Mouse (Mus musculus) adrenal gland, postnatal 36 days (tissue): ENCODE results near the gene Mst1. TPM values are rescaled to one million over a fixed set of nuclear protein-coding genes. Genes with fewer than 3 reads are reported as not detected.
A peak's percentile ranks its signal among the peaks of the same experiment; 100 is the strongest.

Source experiments
- DNase-seq, 2 experiments: peaks; one replicate each; pipeline ENCODE4 v3.0.0; 2021; ENCODE audit warnings: mixed read lengths in 1 of 2
- total RNA-seq, 2 experiments: library from RNA; stranded (reverse); gene quantifications; 2 replicates each; pipeline ENCODE4 v1.2.3; 2021

Mst1 gene
- total RNA-seq, 2 experiments from 2014 or later, result 0.17 to 0.49 TPM

DNA sequence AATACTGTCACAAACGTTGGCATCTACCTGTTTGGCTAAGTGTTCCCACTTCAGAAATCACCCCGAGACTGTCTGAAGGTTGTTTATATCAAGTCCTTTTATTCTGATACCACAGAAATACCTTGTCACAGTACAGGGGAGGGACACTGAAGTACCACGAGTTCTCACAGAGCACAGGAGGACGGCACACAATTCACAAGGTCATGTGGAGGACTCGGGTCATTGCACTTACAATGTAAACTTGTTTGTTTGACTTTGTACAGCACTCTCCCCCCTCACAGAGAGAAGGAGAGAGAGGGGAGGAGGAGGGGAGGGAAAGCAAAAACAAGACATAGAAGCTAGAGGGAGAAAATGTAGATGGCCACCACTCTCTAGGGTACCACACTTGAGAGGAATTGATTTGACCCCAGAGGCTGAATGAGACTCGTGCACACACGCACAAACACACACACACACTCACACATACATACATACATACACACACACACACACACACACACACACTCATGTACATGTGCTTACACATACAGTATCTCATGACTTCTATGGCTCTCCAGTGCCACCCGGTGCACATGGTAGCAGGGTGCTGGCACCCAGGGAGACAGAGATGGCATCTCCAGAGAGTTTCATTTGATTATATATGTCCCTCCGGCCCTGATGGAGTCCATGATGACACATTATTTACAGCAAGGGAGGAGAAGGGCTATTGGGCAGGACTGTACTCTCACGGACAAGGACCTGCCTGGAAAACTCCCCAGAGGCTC lies 15.9 kb downstream of the Mst1 start:
- DNase-seq, result no peak

DNA sequence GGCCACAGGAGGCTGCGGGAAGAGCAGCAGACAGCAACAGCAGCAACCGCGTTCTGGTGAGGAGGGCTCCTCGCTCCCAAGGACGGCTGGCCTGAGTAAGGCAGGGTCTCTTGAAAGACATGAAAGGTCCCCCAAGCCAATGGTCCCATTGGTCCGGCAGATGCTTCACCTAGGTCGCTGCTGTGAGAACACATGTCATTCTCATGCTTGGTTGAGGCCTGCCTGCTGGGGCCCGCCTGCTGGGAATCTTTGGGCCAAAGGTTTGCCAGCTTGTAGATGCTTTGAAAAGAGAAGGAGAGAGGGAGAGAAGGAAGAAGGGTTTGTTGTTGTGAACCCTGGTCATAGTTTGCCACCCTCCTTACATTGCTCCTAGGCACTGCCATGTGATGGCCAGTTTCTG lies 19.4 kb downstream of the Mst1 start:
- DNase-seq, result no peak

GRCm38 (mm10) chr9:108104766-108105548 lies 24.7 kb downstream of the Mst1 start:
- no peak for DNase-seq

- no peak for DNase-seq
These were observed 25.3 kb downstream of the Mst1 start for GRCm38 (mm10) chr9:108105549-108105863.

DNA sequence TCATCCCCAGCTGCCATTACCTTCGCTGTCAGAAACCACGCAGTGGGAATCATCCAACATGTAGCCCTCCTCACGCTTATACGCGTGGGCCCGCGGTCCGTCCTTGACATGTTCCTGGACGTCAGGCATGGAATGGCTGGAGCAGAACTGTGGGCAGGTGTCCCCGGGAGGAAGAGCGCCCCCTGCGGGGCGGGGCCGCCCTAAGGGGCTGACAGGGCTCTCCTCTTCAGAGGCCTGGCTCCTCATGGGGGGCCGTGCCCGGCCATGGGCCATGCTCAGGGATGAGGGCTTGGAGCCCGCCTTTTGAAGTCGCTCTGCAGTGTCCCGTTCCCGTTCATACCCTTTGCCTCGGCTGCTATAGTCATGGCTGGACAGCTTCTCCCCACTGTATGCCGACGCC lies 25.9 kb downstream of the Mst1 start:
- DNase-seq, result no peak

DNA sequence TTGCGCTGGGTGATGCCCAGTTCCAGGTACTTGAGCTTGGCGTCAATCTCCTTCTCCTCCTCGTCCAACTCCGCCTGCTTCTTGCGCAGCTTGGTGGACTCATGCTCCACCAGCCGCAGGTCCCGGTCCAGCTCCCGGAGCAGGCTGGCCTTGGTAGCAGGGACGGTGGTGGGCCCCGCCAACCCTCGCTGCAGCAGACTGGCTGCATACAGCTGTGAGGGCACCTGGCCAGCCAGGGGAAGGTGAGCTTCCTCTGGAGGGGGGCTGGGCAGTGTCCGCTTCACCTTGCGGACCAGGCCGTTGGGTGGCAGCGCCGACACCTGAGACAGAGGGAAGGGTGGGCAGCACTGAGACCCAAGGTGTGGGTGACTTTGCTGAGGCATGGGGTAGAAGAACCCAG lies 27.6 kb downstream of the Mst1 start:
- no peak for DNase-seq

DNA sequence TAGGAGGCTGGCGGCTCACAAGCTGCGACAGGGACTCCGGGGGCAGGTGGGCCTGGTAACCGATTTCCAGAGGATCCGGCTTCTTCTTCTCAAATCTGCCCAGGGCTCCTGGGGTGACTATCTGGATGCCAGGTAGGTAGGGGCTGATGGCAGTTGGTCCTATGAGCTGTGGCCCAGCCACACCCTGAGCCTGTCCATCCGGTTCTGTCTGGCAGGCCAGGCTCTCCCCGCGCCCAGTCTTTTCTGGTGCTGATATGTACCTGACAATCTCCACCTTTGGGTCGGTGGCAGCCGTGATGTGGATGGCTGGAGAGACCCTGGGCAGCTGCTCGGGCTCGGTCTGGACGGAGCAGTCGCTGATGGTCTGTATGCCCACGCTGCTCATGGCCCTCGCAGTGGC lies 29.9 kb downstream of the Mst1 start:
- no peak for DNase-seq

GRCm38 (mm10) chr9:108111101-108111592 lies 30.9 kb downstream of the Mst1 start:
- DNase-seq, result no peak

GRCm38 (mm10) chr9:108111593-108112121 lies 31.4 kb downstream of the Mst1 start:
- DNase-seq, result no peak

DNA sequence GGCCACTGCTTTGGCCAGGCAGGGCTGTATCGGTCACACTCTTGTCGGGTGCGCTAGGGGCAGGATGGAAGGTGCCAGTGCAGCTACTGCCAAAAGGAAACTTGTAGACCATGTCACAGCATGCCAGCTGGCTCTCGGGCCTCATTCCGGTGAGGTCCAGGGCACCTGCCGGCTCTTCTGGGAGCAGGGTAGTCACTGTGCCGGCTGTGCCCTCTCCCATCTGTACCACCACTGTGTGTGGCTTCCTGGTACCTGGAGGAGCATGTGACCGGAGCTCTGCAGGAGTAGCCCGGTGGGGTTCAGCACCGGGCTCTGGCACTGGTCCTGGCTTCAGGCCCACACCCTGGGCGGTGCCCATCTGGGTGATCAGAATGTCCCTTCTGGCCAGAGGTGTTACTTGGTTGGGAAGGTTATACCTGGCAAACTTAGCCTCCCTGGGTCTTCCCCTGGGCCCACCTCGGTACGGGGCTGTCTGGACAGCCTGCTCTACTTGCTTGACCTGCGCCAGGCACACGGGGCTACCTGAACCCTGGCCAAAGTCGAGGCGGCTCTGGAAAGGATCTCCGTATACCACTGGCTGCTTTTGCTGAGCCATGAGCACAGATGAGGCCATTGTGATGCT lies 32.6 kb downstream of the Mst1 start:
- DNase-seq, result no peak

DNA sequence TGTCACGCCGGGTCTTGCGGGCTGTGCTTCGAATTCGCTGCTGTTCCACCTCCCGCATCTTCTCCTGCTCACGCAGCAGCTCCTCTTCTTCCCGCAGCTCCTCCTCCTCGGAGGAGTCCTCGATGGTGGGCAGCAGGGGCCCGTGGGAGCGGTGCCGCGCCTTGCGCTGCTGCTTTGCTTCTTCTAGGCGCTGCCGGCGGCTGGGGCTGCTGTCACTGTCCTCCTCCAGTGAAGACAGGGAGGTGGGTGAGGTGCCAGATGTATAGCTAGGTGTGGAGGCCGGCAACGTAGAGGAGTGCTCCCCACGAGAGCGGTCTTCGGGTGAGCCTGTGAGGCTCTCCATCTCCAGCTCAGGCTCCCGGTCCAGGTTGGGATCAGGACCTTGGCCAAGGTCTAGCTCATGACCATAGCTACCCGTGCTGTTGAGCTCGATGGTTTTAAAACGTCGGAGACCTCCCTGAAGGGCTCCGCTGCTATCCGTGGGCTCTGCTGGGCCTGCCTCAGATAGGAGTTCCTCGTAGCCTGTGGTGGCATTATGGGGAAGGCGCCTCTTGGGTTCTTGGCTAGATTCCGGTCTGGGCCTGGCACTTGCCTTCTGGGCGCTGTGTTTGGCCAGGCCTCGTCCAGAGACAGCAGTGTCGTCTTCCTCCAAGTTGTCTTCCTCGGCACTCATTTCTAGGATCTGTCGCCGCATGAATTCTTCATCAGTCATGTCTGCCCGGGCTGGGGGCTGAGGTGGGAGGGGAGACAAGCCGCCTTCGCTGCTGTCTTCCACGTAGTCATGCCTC lies 35.2 kb downstream of the Mst1 start:
- no peak for DNase-seq

- peak; percentile 85 to 89 for DNase-seq
These were observed 36.9 kb downstream of the Mst1 start for GRCm38 (mm10) chr9:108117143-108117542.

- peak; percentile 53 to 57 for DNase-seq
These were observed 39.7 kb downstream of the Mst1 start for GRCm38 (mm10) chr9:108119891-108120411.

GRCm38 (mm10) chr9:108120671-108121070 lies 40.4 kb downstream of the Mst1 start:
- DNase-seq, result peak in 1 of 2 experiments; percentile 28

GRCm38 (mm10) chr9:108121170-108121969 lies 41.1 kb downstream of the Mst1 start:
- peak; percentile 86 to 88 for DNase-seq

DNA sequence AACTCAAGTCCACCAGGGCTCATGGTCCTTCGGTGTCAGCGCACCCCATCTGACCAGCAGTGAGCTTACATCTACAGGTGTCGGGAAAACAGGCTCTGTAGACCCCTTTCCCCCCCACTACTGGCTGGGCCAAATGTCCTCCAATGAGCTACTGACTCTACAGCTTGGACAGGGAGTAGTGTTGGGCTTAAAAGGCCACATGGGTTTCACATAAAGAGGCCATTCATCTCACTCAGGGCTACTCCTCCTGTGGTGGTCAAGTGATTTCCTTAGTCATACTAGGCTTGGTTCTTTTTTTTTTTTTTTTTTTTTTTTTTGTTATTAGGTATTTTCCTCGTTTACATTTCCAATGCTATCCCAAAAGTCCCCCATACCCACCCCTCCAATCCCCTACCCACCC lies 43.7 kb downstream of the Mst1 start:
- no peak for DNase-seq

DNA sequence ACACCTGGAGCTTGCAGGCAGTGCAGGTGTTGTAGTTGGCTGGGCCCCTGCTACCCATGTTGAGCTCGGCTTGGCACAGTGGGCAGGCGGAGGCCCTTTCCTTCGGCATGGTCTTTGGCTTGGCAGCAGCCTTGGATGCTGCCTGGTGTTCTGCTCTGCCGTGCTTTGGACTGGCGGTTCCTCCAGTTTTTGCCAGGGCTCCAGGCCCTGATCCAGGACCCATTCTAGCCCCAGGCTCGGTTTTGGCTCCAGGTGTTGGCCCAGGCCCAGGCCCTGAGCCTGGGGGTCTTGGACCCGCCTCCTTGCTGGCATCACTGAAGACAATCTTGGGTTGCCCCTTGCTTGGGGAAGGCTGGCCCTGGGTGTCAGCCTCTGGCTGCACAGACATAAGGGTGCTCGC lies 45.5 kb downstream of the Mst1 start:
- no peak for DNase-seq

GRCm38 (mm10) chr9:108126436-108127180 lies 46.4 kb downstream of the Mst1 start:
- no peak for DNase-seq

- peak; percentile 44 to 72 for DNase-seq
These were observed 48.0 kb downstream of the Mst1 start for GRCm38 (mm10) chr9:108128248-108128647.
